Mouse (Mus musculus) megakaryocyte, embryonic 14.5 days (primary cell): Measurements from ENCODE around the gene Cacna1d.

Experiments used
- FLI1 ChIP-seq: IDR thresholded peaks from 2 replicates; pipeline ENCODE4 v1.6.1; 2012; ENCODE audit warnings: low read length, inconsistent platforms, mixed read lengths
- GATA1 ChIP-seq: IDR thresholded peaks from 3 replicates; pipeline ENCODE4 v1.6.1; 2012; ENCODE audit warnings: mixed read lengths, low read length, inconsistent platforms, borderline replicate concordance

DNA sequence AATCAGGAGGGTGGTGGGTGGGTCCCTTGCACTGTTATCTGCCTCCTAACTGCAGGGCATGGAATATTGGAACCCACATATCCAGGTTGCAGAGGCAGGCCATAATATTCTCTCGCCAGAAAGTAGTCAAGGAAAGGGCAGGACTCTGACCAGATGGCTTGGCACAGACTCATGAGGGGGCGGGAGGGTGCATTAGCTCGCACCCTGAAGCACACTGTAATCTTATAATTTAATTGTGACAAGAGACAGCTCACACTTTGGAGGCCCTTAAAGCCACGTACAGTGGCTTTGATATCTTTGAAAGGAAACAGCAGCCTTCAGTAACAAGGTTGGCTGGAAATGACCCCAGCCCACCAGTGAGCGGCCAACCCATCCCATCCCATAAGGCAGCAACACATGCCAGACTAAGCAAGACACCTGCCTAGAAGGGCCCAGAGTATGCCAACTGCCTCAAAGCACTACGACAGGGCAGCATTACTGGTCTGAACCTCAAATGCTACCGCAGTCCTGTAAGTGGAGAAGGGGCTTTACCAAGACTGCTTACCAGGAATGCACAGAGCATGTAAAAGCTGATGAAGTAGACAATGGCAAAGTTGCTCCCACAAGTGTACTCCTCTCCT lies 415.9 kb downstream of the Cacna1d start:
- TF ChIP-seq GATA1 (no peak), FLI1 (no peak)
